Mouse (Mus musculus): Measurements from ENCODE around the gene Copz1.

- no peak for TF ChIP-seq GATA1 (IDR thresholded peaks at IDR 0.05; ENCODE audit: low read length)
- no peak for TF ChIP-seq TAL1 (IDR thresholded peaks at IDR 0.05; ENCODE audit: low read length)
These were observed 13.4 kb upstream of the Copz1 start for GRCm38 (mm10) chr15:103259162-103259561.

Data from erythroblast, embryonic 14.5 days (primary cell).